Mouse (Mus musculus) forelimb bud, embryonic 11.5 days (tissue): ENCODE data around the gene Uba5.

Experiments used
- DNase-seq: peaks from one replicate; pipeline ENCODE4 v3.0.0-alpha.2; 2012; ENCODE audit warnings: low read depth, low spot score

Uba5 gene

DNA sequence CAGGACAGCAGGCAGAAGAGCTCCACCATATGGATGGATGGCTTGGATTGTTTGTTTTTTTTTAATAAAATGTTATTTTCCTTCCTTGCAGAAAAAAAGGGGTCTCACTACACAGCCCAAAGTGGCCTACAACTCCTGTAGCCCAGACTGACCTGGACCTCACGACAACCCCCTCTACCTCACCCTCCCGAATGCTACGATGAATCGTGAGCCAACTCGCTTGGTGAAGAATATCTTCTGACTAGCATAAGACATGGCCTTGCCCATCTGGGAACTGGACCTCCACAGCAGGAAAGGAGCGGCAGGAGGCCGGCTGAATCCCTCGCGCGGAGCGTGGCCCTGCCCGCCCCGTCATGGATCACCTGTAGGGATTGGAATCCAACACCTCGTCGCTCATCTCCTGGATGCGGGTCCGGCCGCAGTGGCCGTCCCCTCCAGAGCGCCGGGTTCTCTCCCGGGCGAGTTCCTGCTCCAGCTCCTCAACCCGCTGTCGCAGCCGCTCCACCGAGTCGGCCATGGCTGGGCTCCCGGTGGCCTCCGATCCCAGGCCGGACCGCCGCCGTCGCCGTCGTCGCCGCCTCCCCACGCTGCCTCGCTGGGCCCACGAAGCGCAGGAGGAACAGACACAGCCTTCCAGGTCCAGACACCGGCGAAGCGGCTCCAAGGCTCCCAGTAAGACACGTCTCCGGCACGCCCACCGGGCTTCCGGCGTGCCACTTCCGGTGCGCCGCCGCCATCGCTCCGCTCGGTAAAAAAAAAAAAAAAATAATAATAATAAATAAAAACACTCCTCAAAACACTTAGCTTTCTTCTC lies at the start of gene Uba5:
Gene Uba5 (minus strand): TSS at position 705 of the 814 bp plus-strand sequence.
- DNase-seq = no peak

DNA sequence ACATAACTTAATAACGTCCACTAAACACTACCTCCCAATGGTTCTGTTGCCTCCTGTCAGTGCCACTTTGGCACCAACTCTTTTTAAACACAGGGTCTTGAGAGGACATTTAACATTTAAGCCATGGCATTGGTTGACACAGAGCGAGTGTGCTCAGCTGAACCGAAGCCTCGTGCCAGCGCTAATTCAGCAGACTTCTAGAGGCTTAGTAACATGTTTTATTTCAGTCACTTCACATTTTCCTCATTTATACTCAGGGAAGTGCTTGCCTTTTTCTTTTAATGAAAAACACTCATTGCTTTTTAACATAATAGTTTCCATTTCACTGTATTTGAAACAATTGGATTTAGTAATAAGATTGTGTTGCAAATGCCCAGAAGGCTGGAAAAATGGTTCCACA lies 46.2 kb upstream of the Uba5 start:
- no peak for DNase-seq

DNA sequence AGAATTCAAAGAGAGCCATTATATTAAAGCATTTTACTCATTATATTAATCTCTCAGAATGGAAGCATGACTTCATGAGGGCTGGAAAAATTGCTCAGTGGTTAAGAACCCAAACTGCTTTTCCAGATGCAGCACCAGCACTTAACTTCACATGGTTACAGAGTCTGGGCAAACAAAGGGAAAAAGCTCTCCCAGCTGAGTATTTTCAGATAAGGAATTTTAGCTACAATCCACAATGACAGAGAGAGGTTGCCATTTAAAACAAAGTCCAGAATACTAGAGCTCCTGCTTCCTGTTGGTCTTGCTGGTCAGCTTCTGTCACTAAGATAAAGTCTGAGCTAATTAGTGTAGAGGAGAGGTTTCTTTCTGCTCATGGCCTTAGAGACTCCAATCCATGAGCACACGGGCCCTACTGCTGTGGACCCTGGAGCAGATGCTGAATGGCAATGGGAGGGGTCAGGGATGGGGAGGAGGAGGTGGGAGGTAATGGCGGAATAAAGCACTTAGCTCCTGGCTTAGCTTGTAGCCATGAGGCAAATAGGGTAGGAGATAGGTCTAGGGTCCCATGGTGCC lies 45.7 kb upstream of the Uba5 start:
- no peak for DNase-seq

DNA sequence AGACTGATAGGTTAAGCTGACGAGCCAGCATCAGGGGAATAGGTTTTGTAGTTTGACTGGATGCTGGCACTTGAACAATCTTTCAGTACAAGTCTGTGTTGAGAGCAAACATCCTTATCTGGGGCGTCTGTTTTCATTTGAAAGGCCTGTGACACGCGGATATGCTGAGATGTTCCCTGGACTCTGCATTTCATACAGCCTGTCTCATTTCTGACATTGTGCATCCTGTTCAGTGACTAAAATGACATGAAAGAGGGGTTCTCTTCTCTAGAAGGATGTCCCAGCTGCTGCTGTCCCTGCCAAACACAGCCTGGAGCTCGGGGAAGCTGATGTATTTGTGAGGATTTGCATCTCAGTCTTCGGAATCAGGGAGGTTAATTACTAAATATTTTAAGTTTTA lies 44.5 kb upstream of the Uba5 start:
- DNase-seq = no peak

DNA sequence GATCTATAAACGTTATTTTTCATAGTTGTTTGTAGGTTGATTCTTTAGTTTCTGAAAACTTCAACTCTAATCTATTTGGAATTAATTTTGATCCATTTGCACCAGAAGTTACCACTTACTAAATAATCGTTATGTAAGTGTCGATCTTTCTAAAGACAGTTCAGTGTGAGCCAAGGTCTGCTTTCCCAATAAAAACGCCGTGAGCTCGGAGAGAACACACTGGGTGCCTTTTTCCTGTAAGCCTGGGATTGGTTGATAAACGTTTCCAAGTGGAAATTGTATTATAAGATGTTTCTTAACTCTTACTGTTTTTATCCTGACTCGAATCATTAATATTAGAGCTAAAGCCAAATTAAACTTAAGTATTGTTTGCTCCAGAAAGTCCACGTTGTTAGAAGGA lies 44.0 kb upstream of the Uba5 start:
- DNase-seq = no peak

DNA sequence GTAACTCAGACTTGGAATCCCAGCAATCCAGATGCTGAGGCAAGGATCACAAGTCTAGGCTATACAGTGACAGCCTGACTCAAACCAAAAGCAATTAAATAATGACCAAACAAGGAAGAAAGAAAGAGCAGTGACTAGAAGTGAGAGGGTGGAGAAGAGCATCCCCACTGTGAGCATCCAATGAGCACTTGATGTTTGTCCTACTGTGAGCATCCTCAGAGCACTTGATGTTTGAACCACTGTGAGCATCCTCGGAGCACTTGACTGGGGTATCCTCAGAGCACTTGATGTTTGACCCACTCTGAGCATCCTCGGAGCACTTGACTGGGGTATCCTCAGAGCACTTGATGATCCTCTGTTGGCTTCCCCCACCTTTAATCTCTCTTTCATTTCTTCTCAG lies 42.1 kb upstream of the Uba5 start:
- DNase-seq = no peak

DNA sequence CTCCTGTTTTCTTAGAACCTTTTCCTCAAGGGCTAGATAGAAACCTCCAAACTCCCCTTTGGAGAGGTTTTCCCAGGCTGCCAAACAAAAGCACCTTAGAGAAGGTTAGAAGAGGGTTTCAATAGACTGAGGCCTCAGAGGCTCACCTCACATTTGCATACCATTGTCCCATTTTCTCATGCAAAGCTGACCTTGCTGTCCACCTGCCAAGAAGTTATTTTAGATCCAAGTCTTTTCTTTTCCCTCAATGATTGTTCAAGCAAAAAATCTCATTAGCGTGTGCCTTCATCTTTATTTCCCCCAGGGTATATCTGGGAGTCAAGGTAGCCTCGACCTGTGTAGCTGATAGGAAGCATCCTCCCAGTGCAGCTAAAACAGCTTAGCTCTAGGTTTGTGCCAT lies 40.0 kb upstream of the Uba5 start:
- DNase-seq = no peak

DNA sequence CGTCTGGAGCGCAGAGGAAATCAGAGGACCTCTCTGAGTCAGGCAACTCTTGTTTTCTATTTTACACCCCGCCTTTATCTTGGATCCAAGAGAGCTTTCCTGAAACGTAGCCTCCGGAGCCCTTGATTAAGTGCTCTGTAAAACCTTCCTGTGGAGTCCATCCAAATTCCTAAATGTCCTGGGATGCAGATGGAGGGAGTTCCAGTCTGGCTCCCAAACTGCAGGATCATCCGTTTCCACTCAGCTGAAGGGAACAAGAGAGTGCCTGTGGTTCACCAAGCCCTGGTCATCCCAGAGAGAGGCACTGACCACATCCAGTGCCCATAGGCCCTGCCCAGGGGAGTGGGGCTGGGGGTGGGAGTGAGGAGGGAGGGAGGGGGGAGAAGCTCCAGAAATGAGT lies 39.4 kb upstream of the Uba5 start:
- no peak for DNase-seq

DNA sequence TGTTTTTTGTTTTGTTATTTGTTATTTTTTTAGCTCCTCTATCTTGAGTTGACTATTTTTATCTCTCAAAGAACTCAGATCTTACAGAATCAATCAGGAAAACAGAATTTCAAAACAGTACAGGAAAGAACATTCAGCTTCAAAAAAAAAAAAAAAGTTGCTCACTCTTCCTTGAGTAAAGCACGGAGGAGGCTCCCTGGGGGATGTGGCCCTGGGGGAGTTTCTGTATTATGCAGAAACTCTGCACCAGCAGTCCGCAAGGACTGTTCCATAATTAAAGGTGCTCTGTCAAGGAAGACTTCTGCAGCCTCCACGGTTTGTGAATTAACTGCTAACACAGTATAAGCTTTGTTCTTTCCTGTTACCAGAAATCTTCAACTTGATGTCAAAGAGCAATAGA lies 38.5 kb upstream of the Uba5 start:
- no peak for DNase-seq

DNA sequence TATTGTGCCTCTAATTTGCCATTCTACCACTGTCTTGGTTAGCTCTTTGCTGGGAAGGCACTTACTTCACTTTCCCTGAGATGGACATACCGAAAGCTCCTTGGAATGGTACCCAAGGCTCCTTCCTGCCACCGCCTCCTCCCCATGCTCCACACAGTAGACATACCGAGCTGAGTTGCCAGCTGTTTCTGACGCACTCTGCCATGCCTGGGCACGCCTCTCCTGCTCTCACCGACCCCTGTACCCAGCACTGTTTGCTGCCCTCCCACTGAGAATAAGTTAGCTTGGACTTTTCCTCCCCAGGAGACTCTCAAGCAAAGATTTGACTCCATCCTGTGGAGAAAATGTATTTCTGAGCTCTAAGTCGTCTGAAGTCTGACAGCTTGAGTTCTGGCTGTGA lies 37.9 kb upstream of the Uba5 start:
- no peak for DNase-seq

DNA sequence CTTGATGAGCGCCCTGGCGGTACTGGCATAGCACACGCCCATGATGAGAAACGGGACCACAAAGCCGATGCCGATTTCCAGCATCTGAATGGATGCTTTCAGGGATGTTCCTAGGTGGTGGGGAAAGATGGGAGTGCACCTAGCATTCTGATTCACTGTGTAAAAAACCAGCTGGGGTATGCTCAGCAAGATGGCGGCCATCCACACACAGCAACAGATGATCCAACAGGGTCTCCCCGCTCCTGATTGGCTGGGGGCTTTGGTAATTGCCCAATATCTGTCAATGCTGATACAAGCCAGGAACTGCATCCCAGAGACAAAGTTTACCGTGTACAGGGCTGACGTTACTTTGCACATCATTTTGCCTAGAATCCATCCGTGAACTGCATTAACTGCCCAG lies 36.1 kb upstream of the Uba5 start:
- no peak for DNase-seq

DNA sequence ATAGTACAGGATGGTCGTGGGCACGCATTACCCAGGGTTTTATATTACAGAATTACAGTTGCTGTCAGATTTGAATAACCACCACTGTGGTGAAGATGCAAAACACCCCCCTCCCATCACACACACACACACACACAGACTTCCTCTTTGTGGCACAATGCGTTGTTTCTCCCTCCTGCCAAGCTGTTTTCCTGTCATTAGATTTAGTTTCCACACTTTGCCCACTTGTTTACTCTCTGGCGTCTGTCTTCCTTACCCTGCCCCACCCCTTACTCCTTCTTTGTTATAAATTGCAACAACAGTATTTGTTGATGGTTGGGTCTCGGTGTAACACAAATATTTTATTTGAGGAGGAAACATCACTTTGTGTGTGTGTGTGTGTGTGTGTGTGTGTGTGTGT lies 35.3 kb upstream of the Uba5 start:
- no peak for DNase-seq

DNA sequence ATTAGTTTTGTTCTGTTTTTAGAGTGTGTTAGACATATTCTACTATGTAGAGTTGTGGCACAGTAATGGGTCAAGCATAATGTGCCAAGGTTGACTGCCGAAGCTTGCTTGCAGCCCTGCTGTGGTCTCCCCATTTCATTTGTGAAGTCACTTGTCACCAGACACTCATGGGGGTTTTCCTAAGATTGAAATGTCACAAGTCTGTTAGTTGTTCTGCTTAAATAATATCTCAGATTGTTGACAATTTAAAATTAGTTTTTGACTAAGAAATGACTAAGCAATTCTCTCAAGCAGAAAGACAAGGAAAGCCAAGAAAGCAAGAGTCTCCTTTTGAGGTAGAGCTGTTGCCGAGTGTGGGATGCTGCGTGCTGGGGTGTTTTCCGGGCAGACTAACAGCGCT lies 30.0 kb upstream of the Uba5 start:
- DNase-seq = no peak

DNA sequence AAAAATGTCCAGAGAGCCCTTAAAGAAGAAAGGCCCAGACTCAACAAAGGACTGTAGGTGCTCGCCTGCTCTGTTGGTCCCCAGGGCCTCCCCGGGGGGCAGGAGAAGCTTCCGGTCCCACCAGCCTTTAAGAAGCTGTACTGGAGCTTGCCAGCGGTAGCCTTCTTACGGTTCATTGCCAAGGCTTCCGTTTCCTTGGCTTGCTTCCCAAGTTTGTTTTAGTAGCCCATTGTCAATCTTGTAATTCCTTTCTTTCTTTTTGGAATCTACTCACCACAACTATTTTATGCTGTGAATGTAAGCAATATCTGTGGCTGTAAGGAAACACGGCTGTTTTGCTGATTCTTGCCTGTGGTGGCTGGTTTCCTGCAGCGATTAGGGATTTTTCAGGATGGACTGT lies 25.6 kb upstream of the Uba5 start:
- DNase-seq = no peak

DNA sequence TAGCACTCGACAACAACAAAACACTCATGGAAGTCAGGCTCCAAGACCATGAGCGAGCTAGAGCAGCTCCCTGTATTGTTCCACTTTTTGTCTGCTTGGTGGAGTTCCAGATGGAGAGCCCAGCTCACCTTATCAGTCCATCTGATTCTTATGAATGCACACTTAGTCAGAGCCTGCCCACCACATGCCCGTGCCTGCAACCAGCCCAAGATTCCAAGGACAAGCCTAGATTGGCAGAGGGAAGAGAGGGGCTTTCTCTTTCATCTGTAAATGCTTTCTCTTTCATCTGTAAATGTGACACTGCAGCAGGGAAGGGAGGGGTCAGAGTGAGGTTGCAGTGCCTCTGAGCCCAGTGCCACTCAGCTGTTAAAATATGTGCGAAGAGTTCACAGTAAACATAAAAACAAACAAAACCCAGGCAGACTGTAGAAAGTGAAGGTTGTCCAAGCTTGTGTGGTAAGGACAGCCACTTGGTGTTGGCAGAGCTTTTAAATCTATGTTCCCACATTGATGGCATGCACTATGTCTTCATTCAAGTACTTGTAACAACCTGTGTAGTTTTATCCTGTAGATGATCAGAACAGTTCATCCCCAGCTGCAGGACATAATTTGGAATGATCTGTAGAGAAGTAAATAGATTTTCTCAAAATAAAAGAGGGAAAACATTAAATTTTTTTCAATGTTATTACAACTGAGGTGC lies 22.9 kb upstream of the Uba5 start:
- DNase-seq = no peak

DNA sequence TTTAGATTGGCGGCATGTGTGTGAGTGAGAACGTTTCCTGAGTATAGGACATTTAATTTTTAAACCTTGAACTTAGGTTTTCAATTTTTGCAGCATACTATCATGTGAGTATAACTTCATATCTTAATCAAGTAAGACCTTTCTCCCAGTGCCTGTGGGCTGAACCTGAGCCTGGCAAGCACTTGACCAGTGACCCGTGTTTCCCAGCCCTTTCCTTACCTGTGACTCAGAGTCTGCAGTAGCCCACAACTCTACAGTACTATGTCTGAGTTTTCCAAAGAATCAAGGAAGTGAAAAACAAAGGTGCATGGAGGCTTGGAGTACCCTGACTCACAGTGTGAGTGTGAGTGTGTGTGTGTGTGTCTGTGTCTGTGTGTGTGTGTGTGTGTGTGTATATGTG lies 17.1 kb upstream of the Uba5 start:
- no peak for DNase-seq

DNA sequence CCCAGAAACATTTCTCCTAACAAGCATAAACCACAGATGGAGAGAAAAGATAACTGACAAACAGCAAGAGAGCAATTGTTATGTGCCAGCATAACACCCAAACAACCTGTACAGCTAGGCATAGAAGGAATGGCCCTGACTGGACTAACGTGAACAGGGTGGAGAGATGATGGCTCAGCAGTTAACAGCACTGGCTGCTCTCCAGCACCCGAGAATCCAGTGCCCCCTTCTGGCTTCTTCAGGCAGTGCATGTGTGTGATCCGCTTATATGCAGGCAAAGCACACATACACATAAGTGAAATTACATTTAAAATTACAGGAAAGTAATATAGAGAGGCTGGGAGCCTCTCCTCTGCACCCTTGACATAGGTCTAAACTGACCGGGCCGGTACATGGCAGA lies 16.4 kb upstream of the Uba5 start:
- peak; percentile 37 for DNase-seq

DNA sequence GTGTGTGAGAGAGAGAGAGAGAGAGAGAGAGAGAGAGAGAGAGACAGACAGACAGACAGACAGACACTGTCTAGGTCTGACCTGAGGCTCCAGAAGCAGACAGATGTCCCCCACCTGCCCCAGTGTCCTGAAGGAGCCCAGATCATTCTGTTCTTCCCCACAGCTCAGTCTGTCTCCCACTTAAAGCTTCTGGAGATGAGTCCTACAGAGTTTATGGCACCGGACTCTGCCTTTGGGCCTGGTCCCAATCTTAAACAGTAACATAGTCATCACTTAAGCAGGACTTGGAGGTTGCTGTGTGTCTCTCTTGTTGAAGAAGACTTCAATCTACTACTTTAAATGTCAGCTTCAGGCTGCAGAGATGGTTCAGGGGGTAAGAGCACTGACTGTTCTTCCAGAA lies 15.8 kb upstream of the Uba5 start:
- DNase-seq = no peak

DNA sequence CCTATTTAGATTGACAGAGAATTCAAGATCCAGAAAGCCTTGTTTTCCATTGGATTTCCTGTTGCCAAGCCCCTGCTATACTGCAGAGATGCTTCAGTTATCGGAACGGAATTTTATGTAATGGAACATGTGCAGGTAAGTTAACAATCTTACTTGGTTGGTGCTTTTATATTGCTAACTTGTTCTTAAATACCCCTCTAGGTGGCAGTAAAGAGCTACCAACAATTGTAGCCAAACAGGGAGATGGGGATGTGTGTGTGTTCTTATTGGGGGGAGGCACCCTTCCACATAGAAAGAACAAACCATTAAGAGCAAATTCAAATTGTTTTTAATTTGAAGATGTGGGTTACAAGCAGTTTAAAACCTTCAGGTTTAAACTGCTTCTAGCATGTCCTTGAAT lies 12.9 kb upstream of the Uba5 start:
- DNase-seq = peak; percentile 46

DNA sequence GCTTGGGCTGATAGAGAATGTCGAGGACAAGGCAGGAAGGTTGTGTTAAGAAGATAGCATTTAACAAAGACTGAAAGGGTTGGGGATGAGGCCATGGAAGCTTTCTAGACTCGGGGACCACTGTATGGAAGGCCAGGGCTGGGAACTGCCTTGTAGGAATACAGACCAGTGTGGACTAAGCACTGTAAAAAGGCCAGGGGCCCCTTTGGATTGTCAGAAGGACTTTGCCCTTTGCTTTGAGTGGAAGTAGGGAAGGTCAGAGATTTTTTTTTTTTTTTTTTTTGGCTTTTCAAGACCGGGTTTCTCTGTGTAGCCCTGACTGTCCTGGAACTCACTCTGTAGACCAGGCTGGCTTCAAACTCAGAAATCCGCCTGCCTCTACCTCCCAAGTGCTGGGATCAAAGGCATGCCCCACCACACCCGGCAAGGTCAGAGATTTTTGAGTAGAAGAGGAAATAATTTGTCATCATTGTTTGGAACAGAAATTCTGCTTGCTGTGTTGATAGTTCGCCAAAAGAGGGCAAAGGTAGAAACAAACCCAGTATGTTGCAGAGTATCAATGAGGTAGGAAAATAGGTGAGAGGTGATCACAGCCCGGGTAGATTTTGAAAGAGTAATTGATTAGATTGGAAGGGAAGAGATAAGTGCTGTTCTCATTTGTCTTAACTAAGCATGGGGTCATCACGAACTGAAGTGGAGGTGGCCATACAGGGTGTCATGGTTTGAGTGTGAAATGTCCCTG lies 8.1 kb upstream of the Uba5 start:
- no peak for DNase-seq

DNA sequence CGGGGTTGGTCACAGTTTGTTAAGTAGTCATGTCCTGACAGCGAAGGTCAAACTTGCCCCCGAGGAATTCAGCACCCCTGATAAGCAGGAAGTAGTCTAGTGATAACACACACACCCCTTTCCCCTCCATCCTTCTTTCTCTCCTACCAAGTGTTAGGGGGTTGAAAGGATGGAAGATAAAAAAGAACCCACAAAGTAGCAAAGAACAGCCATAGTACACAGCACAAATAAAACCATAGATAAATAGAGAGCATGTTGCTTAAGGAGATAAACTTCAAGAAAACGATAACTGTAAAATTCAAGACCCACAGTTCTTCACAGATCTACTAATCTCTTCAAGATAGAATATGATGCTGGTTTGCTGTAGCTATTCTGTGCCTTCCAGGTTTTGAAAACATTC lies 7.3 kb upstream of the Uba5 start:
- no peak for DNase-seq

DNA sequence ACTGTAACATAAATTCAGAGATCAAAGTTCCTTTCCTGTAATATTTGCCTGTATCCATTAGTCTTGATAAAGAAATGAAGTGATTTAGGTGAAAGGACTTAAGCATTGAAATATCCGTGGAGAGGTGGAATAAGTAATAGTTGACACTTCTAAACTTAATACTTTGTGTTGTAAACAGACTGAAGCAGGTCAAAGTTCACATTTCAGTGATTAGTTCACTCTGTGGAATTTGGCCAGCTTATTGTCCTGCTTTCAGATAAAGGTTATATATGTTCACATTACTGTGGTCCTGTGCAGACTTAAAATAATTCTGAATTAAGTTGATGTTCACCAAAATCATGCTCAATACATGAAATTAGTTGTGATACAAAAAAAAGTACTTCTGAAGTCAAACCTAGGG lies 1.6 kb upstream of the Uba5 start:
- no peak for DNase-seq
